Mouse (Mus musculus): ENCODE data around the gene Med10.

Med10 gene

GRCm38 (mm10) chr13:69830606-69831005, 28.4 kb downstream of the Med10 start:
- no peak for DNase-seq (ENCODE audit: low read depth, low spot score)

- no peak for DNase-seq (ENCODE audit: low read depth, low spot score)
Observed at GRCm38 (mm10) chr13:69832578-69832977, 30.4 kb downstream of the Med10 start.

- DNase-seq (ENCODE audit: low read depth, low spot score): no peak
Observed at GRCm38 (mm10) chr13:69833416-69833815, 31.2 kb downstream of the Med10 start.

- no peak for DNase-seq (ENCODE audit: low read depth, low spot score)
Observed at GRCm38 (mm10) chr13:69845592-69845991, 43.4 kb downstream of the Med10 start.

GRCm38 (mm10) chr13:69849579-69849978, 47.4 kb downstream of the Med10 start:
- DNase-seq (ENCODE audit: low read depth, low spot score): no peak

GRCm38 (mm10) chr13:69852313-69852712, 50.1 kb downstream of the Med10 start:
- peak; percentile 17 for DNase-seq (ENCODE audit: low read depth, low spot score)

- no peak for DNase-seq (ENCODE audit: low read depth, low spot score)
Observed at GRCm38 (mm10) chr13:69853425-69854043, 51.3 kb downstream of the Med10 start.

- no peak for DNase-seq (ENCODE audit: low read depth, low spot score)
Observed at GRCm38 (mm10) chr13:69855941-69856340, 53.7 kb downstream of the Med10 start.

GRCm38 (mm10) chr13:69862276-69862675, 60.1 kb downstream of the Med10 start:
- no peak for DNase-seq (ENCODE audit: low read depth, low spot score)

- no peak for DNase-seq (ENCODE audit: low read depth, low spot score)
Observed at GRCm38 (mm10) chr13:69864911-69865310, 62.7 kb downstream of the Med10 start.

Measured in 3T3-L1 (cell line).